Mouse (Mus musculus) ES-E14 (cell line): Measurements from ENCODE around the gene Siae. TPM values are rescaled to one million over a fixed set of nuclear protein-coding genes. Genes with fewer than 3 reads are reported as not detected.

Source experiments
- DNase-seq: peaks from one replicate; pipeline ENCODE4 v3.0.0-alpha.2; 2013; ENCODE audit warnings: low read depth, low spot score
- H3K27ac ChIP-seq: 2 replicates; pipeline ENCODE4 v1.5.1; 2012; ENCODE audit warnings: low read depth, mild to moderate bottlenecking, low read length, moderate library complexity, mixed read lengths; ENCODE audit not compliant: poor library complexity, insufficient read depth, severe bottlenecking
- H3K36me3 ChIP-seq: 2 replicates; pipeline ENCODE4 v1.6.1; 2012; ENCODE audit warnings: mild to moderate bottlenecking, low read length, moderate library complexity, mixed read lengths; ENCODE audit not compliant: control insufficient read depth, poor library complexity, insufficient read depth, severe bottlenecking
- H3K4me1 ChIP-seq, 2 experiments: fragments of 150-350 bp in 1 of 2; sonication (generic) in 1 of 2; 2 replicates each; pipeline ENCODE4 v1.6.1; 2012; ENCODE audit warnings: low read length in 2 of 2, mild to moderate bottlenecking in 1 of 2, mixed read lengths in 1 of 2; ENCODE audit not compliant: control insufficient read depth in 2 of 2, insufficient read depth in 2 of 2, poor library complexity in 1 of 2
- H3K4me3 ChIP-seq, 2 experiments: fragments of 150-350 bp in 1 of 2; sonication (generic) in 1 of 2; 2 replicates each; pipeline ENCODE4 v1.5.1; 2012; ENCODE audit warnings: low read length in 2 of 2, low read depth in 1 of 2, mild to moderate bottlenecking in 1 of 2, mixed read lengths in 1 of 2; ENCODE audit not compliant: insufficient read depth in 1 of 2, poor library complexity in 1 of 2, severe bottlenecking in 1 of 2
- H3K9ac ChIP-seq: 2 replicates; pipeline ENCODE4 v1.6.1; 2012; ENCODE audit warnings: low read depth, mild to moderate bottlenecking, low read length, mixed read lengths; ENCODE audit not compliant: poor library complexity, insufficient read depth, severe bottlenecking
- H3K9me3 ChIP-seq: fragments of 150-350 bp; sonication (generic); 2 replicates; pipeline ENCODE4 v1.6.1; 2012; ENCODE audit warnings: low read depth, mild to moderate bottlenecking, low read length; ENCODE audit not compliant: control insufficient read depth, insufficient read depth
- CHD2 ChIP-seq: IDR thresholded peaks from 2 replicates; pipeline ENCODE4 v1.6.1; 2014; ENCODE audit warnings: mild to moderate bottlenecking, low read depth, low read length, inconsistent platforms
- HCFC1 ChIP-seq: IDR thresholded peaks from 2 replicates; pipeline ENCODE4 v1.6.1; 2012; ENCODE audit warnings: low read length, inconsistent platforms, borderline replicate concordance; ENCODE audit not compliant: insufficient read depth
- MAFK ChIP-seq: IDR thresholded peaks from 2 replicates; pipeline ENCODE4 v1.6.1; 2014; ENCODE audit warnings: mild to moderate bottlenecking, low read depth, low read length, inconsistent platforms; ENCODE audit not compliant: insufficient read depth
- ZC3H11A ChIP-seq: IDR thresholded peaks from 2 replicates; pipeline ENCODE4 v1.6.1; 2012; ENCODE audit warnings: low read depth, mild to moderate bottlenecking, inconsistent platforms, low read length, borderline replicate concordance
- ZNF384 ChIP-seq: IDR thresholded peaks from 2 replicates; pipeline ENCODE4 v1.6.1; 2012; ENCODE audit warnings: low read depth, low read length, inconsistent platforms
- in situ Hi-C, 2 experiments: fragments of 600-800 bp; cut with MboI; formaldehyde crosslinking; loops; one replicate each; pipeline ENCODE4 v1.15.1; 2025; ENCODE audit warnings: low sequenced_read_pairs in 2 of 2, inconsistent platforms in 1 of 2; ENCODE audit not compliant: unreplicated experiment in 2 of 2
- total RNA-seq: library from RNA; depleted of rRNA; stranded (reverse); fragments of 300-350 nt; gene quantifications from 2 replicates; pipeline ENCODE4 v1.2.3, GENCODE M21; 2012

Gene Siae
- total RNA-seq, 1 experiment, result 8.5 TPM

DNA sequence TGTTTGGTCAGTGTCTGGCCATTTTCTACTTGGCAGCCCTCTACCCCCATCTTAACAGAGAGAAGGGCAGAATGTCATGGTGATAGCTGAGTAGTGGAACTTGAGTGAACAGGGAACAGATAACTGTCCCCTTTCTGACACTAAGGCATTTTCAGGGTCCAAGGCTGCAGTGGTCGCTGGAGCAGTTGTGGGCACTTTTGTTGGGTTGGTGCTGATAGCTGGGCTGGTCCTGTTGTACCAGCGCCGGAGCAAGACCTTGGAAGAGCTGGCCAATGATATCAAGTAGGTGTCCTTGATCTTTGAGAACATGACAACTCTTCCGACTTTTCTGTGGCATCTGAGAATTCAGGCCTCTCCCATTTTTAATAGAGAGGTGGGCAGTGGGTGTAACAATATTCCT, 18.6 kb upstream of the Siae start:
- in situ Hi-C loops, result no loop called here
- no peaks in the 10 kb centered on the region for H3K9me3 ChIP-seq
- peaks cover 0 to 3% of the 10 kb centered on the region in 2 experiments; a peak in 1 of 4 replicates for H3K4me1 ChIP-seq
- H3K4me3 ChIP-seq, result no peak overlapping the region
- DNase-seq, result no peak
- H3K36me3 ChIP-seq, result peaks cover 3% of the 10 kb centered on the region; the same call in 1 of the 2 replicates
- no peak overlapping the region for H3K9ac ChIP-seq
- H3K27ac ChIP-seq, result no peak overlapping the region
- TF ChIP-seq ZC3H11A (no peak), CHD2 (no peak), HCFC1 (no peak), MAFK (no peak), ZNF384 (no peak)

- in situ Hi-C loops, result no loop called here
- Histone ChIP-seq H3K9me3 (no peaks in the 10 kb centered on the region), H3K27ac (no peak overlapping the region), H3K36me3 (peaks cover 3% of the 10 kb centered on the region; the same call in 1 of the 2 replicates), H3K4me1 (peaks cover 0 to 10% of the 10 kb centered on the region in 2 experiments; a peak in 1 of 4 replicates), H3K9ac (no peak overlapping the region), H3K4me3 (no peak overlapping the region)
- no peak for DNase-seq
- no peak for TF ChIP-seq CHD2
- TF ChIP-seq MAFK, result no peak
- no peak for TF ChIP-seq HCFC1
- TF ChIP-seq ZC3H11A, result no peak
- TF ChIP-seq ZNF384, result no peak
These were observed 17.7 kb upstream of the Siae start for GRCm38 (mm10) chr9:37537658-37538250.

DNA sequence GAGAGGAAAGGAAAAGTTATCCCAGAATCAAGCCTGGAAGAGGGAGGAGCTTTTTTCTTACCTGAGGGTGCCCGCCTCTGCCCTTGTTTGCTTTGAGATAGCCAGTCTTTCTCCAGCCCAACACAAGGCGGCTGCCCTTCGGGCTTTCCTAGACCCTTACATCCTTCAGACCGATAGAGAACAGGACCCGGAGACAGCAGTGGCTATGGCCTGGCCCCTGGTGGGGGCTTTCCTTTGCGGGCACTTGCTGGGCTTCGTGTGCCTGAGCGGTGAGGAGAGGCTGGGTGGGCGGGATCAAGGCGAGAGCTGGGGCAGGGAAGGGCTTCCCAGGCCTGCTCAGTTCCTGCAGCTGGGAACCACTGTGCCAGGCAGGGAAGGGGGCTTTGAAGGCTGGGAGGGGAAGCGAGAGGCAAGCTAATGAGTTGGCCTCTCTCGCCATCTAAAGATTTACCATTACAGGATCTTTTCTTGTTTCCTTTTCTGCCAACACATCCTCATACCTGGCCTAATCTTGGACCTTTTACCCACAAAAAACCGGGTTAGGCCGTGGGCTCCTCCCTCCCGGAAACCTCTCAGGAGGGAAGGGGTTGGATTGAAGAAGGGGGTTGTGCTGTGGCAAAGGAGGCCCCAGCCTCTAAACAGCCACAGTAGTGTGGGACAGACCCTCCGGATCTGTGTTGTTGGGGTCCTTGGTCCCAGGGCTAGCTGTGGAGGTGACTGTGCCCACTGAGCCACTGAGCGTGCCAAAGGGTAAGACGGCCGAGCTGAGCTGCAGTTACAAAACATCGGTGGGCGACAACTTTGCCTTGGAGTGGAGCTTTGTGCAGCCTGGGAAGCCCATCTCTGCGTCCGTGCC, 16.1 kb upstream of the Siae start, which contains the start of gene Vsig2:
Gene Vsig2 (plus strand): TSS at position 86 of the 856 bp plus-strand sequence.
- in situ Hi-C loops, result loop anchor here in 1 of 2 experiments (10.0 kb wide), 1 partner anchor 105 kb away; the partner anchor contains the start of gene Robo3
- H3K4me3 ChIP-seq, result peak within 1 kb of the TSS; percentile 45 to 47; a peak in 3 of 4 replicates
- no peak within 1 kb of the TSS for H3K27ac ChIP-seq
- DNase-seq, result no peak
- H3K9ac ChIP-seq, result peak within 1 kb of the TSS; percentile 11; the same call in 1 of the 2 replicates
- peaks cover 2 to 13% of the 10 kb centered on the region in 2 experiments; a peak in 1 of 4 replicates for H3K4me1 ChIP-seq
- H3K36me3 ChIP-seq, result no peaks in the 10 kb centered on the region; the same call in 1 of the 2 replicates
- no peak for TF ChIP-seq ZC3H11A
- no peaks in the 10 kb centered on the region for H3K9me3 ChIP-seq

GRCm38 (mm10) chr9:37540226-37540625, 15.3 kb upstream of the Siae start:
- Histone ChIP-seq H3K4me1 (peaks cover 2 to 18% of the 10 kb centered on the region in 2 experiments; a peak in 1 of 4 replicates), H3K4me3 (no peak overlapping the region; a peak in 1 of 4 replicates), H3K27ac (no peak overlapping the region), H3K36me3 (no peaks in the 10 kb centered on the region; the same call in 1 of the 2 replicates), H3K9ac (no peak overlapping the region; the same call in 1 of the 2 replicates), H3K9me3 (no peaks in the 10 kb centered on the region)
- TF ChIP-seq ZNF384, result no peak
- no peak for TF ChIP-seq HCFC1
- no peak for TF ChIP-seq CHD2
- TF ChIP-seq ZC3H11A, result no peak
- no peak for TF ChIP-seq MAFK
- no peak for DNase-seq
- in situ Hi-C loops, result loop anchor here in 1 of 2 experiments (10.0 kb wide), 1 partner anchor 105 kb away; the partner anchor contains the start of gene Robo3
